Mouse (Mus musculus): ENCODE measurements around the gene Fntb.

- TF ChIP-seq CTCF (IDR thresholded peaks at IDR 0.05; ENCODE audit: low read depth) (no peak), EP300 (IDR thresholded peaks at IDR 0.05; ENCODE audit: low read depth) (no peak)
Measured at GRCm38 (mm10) chr12:76819816-76820215, 54.4 kb downstream of the Fntb start.

Data from liver, postnatal 0 days (tissue).